Mouse (Mus musculus) layer of hippocampus, adult 8-10 months (tissue): Measurements from ENCODE around the gene 1700016D06Rik. TPM values are rescaled to one million over a fixed set of nuclear protein-coding genes. Genes with fewer than 3 reads are reported as not detected.

ENCODE experiments used
- DNase-seq, 2 experiments: peaks; one replicate each; pipeline ENCODE4 v3.0.0; 2022; ENCODE audit warnings: low spot score in 2 of 2
- total RNA-seq, 4 experiments: library from RNA; stranded (reverse); gene quantifications; 2 replicates each; pipeline ENCODE4 v1.2.4; 2022

1700016D06Rik gene
- total RNA-seq: not detected

DNA sequence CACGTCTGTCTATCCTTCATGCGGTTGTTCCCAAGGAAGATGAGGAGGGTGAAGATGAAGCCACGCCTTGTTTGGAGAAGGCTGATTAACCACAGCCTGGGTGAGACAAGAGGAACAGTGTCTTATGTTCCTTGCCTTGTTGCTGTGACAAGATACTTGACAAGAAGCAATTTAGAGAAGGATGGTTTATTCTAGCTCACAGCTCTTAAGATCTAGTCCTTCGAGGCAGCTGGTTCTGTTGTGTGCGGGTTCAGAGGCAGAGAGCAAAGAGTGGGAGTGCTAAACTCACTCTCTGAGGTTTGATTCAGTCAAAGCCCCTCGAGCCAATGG is at the start of gene 1700016D06Rik:
TSS of gene 1700016D06Rik (minus strand) at position 31 of the 330 bp plus-strand sequence.
- DNase-seq: no peak

DNA sequence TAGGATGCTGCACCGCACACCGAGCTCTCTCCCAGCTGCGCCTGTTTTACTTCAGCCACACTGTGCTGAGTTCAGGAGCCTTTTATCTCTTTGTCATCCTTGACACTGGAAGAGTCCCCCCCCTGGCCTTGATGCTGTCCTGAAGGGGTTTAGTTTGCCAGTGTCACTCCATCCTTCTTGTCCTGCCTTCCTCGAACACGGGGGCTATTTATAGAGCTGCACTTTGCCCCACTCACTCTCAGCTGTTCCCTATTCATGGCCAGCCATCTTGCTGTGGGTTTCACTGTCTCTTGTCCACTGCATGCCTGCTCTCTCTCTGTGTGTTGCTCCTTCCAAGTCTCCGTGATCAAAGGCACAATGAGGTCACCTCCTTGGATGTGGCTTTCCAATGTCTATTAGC is 48.6 kb upstream of the 1700016D06Rik start:
- no peak for DNase-seq

DNA sequence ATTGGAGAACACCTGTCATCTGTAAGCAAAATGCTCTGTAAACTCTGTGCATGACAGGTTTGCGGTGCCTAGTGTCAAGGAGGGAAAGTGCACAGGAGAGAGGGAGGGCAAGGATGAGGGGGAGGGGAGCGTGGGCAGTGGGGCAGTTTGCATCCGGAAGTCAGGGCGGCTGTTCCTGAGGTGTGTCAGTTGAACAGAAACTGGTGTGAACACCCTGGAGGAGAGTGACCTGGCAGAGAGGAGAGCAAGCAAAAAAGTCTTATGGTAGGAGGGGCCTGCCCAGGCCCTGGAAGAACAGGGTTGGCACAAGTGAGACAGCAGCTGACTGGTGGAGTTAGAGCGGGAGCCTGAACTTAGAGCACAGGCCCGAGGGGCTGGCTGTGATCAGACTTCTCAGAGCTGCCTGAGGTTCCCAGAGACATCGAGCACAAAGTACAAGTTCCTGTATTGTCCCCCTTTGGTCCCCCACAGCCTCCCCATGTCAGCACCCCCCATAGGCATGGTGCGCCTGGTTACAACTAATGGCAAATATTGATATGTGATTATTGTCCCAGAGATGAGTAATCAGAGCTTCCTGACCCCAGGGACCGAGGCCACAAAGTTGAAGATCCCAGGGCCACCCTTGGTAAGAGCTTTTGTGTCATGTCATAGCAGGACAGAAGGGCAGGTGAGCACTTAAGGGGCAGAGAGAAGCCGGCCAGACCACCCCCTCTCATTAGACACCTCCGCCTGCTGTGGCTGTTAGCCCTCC is 46.2 kb upstream of the 1700016D06Rik start:
- DNase-seq: no peak

DNA sequence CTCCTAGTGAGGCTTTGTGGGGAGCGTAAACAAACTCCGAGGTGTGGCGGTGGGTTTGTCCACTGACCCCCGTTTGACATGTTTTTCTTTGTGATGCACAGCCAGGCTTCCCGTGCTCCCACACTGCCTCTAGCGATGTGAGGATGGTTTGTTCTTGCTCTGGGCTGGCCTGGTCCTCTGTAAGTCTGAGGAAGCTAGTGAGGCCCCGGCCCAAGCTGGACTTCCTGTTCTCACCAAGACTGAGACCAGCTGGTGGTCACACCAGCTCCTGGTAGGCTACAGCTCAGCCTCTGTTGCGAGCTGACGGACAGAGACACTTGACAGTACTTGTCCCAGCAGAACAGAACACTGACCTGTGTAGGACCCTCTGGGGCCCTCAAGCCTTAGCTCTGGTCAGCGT is 42.7 kb upstream of the 1700016D06Rik start:
- no peak for DNase-seq

DNA sequence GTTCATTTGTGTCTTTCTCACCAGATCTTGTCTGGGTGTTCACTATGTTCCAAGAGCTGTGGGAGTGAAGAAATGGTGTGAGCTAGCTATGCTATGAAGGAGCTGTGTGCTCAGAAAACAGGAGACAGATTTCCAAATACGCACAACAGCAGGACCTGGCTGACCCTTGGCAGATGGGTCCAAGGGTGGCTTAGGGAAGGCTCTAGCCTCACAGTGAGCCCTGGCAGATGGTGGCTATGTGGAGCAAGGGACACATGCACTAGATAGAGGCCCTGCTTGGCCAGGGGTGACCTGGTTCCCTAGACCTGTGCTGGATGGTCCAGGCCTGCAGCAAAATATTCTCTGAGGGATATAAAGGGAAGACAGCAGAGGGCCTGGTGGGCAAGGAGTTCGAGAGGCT is 40.0 kb upstream of the 1700016D06Rik start:
- DNase-seq: no peak

DNA sequence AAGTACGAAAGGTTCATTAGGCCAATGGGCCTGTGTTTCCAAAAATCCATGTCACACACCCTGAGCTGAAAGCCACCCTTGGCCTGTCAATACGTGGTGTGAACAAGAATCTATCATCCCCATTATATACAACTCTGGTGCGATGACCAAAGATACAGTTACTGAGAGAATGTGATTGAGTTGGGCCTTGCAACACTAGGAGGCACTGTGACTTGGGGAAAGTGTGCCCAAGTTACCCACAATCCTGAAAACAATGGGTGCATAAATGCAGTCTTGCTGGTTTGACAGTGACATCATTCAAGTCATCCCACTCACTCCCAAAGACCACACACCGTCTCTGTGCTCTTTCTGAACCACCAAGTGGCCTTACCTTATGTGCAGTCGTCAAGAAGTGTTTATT is 38.2 kb upstream of the 1700016D06Rik start:
- no peak for DNase-seq

DNA sequence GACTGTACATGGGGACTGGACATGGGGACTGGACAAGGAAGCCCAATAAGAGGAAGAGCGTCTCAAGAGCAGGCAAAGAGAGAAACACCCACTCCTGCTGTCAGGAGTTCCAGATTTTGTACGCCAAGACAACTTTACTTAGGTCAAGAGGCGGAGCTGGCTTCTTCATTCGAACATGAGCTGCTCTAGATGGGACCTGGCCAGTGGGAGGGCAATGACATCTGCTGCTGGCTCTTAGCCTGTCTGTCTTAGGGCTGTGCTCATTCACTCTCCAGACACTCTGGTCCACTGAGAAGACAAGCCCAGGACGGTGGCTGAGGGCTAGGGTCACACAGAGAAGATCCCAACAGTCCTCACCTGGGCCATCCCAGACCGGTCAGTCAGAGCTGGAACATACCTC is 36.2 kb upstream of the 1700016D06Rik start:
- no peak for DNase-seq

DNA sequence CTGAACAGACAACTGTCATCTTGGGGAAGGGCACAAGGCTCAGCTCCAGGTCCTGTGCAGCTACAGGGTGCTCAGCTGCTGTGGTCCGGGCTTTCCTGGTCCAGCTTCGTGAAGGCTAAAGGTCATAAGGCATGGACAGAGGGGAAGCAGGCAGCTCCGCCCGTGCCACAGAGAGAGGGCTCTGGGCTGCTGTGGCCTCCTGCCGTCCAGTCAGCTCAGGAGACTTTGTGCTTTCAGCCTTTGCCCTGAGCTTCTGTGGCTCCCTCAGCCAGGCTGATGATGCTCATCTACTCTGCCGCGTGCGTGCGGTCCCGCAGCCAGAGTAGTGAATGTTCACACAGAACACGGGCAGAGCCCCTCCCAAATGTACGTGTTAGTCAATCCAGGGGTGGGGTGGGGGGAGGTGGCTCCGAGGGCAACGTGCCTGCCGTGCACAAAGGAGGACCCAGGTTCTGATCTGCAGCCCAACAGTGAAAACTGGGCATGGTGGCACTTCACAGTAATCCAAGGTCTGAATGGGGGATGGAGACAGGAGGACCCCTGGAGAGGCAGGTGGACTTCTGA is 34.9 kb upstream of the 1700016D06Rik start:
- DNase-seq: no peak

DNA sequence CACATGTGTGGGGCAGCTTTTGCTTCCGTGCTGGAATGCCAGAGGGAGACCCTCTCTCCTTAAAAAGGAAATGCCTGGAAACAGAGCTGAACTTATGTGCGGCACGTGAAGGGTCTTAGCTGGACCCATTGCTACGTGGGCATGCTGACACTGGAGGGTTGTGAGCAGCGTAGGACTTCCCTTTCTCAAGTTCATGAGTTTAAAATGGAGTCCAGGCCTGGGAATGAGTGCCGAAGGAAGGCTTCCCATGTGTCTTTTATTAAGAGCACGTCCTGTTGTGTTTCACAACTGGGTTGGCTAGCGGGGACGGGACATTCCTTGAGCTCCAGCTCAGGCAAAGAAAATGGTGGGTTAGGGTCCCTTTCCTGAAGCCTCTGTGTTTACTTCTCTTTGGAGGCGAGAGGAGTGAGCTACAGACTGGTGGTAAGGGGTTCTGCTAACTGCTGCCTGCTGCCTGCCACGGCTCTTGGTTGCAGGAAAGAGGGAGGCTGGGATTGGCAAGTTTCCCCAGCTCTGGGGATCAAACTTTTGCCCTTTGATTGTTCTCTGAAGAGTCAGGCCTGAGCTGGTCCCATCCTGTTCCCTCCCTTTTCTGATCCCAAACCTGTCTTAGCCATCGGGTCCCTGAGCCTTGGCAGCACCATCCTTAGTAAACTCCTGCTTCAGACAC is 29.5 kb upstream of the 1700016D06Rik start:
- DNase-seq: no peak

DNA sequence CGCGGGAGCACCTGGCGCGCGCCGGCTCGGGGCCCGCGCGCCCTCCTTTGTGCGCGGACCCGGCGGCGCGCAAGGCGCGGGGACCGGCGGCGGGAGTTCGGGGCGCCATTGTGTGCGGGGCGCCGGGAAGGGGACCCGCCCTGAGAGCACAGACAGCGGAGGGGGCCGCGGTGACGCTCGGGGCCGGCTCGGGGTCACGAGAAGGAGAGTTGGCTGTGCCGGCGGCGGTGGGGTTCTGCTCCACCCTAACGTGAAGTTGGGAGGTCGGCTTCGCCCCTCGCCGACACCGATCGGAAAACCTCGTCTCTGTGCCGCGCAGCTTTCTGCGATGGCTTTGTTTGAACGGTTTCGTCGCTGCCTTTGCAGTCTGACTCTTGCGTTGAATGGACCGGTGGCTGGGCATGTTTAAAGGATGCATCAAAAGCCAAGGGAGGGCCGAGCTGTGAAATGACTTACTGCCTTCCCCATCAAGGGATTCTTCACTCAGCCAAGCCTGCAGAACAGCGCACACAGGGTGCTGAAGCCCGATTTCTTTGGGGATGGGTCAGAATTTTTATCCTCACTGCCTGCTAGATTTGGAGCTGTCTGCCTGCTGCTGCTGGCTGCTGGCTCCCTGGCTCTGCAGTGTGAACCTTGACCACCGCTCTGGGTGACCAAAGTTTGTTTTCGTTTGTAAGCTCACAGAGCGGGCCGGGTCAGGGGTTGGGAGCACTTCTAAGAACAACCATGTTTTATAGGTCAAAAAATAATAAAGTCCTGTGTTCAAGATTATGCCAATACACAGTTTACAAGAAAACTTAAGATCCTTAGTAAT is 27.8 kb upstream of the 1700016D06Rik start:
- peak in 1 of 2 experiments; percentile 44 for DNase-seq

DNA sequence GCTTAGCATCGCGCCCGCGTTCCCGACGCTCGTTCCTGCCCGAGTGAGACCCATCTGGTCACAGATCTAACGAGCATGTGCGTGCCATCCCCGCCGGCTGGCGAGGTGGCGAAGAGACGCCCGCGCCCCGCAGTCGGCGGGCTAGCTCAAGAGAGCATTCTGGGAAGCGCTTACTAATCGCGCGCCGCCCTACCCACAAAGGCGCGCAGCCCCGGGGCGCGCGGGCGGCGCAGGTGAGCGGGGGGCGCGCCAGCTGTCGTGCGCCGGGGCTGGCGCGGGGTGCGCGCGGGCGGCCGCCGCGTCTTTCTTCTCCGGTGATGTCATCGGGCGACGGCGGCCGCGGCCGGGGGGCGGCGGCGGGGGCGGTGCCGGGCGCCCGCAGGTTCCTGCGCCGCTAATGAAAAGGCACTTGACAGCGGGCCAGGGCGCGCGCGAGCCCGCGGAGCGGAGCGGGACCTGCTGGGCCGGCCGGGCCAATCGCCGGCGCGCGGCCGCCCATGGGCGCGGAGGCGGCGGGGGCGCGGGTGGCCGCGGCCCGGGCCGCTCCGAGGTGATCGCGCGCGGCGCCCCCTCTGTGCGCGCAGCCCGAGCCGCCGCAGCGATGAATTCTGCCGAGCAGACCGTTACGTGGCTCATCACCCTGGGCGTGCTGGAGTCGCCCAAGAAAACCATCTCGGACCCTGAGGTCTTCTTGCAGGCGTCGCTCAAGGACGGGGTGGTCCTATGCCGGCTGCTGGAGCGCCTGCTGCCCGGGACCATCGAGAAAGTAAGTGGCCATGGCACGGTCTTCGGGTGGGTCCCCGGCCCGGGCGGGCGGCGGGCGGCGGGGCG is 27.0 kb upstream of the 1700016D06Rik start, which contains the start of gene Arhgef7:
TSS of gene Arhgef7 (plus strand) at position 71 of the 831 bp plus-strand sequence.
- peak; percentile 67 to 80 for DNase-seq

DNA sequence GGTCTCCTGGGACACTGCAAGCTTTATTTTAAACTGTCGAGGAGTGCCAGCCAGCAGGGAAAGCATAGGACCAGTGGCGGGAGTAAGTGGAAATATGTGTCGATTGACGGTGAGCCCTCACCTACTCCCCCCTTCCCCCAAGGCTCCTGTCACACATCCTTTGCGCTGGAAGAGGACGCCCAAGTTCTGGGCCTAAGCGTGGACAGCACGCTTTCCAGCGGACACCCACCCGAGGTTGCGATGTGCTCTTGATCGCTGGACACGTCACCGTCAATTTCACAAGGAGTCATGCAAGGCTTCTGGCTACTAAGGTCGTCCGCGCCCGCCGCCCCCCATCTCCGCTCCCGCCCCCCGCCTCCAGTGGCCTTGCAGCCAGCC is 26.4 kb upstream of the 1700016D06Rik start:
- peak; percentile 12 to 32 for DNase-seq

DNA sequence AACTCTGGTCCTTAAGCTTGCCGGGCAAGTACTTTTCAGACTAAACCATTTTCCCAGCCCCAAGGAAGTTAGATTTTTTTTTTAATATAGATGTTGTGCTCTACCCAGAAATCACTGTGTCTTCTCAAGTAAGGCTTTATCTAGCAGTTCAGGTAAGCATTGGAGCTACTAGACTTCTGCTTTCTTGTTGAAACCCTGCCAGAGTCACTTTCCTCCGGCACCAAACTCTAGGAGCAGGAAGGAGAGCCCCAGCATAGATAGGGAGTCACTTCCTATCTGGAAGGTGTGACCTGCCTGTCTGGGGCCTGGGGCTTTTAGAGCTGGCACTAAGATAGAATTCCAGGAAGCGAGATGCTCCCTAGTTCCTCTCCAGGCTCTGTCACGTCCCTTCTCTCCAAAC is 16.3 kb upstream of the 1700016D06Rik start:
- no peak for DNase-seq

DNA sequence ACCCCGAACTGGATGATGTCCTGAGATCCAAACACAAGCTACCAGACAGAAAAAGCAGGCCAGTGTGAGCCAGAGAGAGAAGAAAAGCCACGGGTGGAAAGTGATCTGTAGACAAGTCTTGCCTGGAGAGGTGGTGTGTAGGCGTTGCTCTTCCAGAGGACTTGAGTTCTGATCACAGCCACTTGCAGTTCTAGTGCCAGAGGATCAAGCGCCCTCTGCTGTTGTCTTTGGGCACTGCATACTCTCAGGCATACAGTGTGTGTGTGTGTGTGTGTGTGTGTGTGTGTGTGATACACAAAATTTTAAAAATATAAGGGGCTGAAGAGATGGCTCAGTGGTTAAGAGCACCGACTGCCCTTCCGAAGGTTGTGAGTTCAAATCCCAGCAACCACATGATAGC is 11.4 kb upstream of the 1700016D06Rik start:
- no peak for DNase-seq

DNA sequence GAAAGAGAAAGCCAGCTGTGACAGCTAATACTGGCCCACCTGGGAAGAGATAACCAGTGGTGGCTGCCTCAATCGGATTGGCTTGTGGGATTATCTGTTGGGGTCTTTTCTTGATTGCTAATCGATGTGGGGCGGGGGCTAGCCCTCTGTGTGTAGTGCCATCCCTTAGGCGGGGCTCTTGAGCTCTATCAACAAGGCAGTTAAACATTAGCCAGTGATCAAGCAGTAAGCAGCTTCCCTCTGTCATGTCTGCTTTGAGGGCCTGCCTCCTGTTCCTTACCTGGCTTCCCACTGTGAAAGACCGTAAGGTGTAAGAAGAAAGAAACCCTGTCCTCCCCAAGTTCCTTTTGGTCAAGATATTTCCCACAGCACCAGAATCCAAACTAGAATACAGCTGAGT is 9.6 kb upstream of the 1700016D06Rik start:
- DNase-seq: no peak

DNA sequence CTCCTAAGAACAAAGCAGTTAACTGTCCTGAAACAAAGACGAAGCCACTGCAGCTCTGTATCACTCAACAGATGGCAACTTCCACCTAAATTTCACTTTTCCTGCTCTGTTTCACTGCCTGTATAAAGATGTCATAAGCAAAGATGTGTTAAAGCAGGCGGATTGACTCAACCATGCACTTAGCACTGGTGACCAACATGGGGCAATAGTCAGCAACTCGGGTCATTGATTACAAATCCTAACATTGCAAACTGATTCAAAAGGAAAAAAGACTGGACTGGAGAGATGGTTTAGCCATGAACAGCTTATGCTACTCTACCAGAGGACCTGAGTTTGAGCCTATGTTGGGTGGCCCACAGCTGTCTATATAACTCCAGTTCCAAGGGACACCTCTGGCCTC is 8.7 kb upstream of the 1700016D06Rik start:
- DNase-seq: no peak

DNA sequence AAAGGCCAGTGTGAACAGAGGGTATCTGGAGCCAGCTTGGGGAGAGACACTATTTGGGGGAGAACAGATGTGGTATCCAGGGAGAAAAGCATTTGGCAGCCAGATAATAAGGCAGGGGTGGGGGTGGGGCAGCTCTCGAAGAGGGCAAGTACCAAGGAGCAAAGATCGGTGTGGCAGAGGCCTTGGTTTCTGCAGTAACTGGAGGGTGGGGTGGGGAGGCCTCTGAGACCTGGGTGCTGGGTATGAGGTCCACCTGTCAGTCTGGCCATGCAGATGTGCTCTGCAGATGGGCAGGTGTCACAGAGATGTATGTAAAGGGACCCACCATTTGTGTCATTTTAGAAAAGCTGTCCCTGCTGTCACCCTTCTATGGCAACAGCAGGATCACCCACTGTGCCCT is 8.0 kb upstream of the 1700016D06Rik start:
- no peak for DNase-seq

DNA sequence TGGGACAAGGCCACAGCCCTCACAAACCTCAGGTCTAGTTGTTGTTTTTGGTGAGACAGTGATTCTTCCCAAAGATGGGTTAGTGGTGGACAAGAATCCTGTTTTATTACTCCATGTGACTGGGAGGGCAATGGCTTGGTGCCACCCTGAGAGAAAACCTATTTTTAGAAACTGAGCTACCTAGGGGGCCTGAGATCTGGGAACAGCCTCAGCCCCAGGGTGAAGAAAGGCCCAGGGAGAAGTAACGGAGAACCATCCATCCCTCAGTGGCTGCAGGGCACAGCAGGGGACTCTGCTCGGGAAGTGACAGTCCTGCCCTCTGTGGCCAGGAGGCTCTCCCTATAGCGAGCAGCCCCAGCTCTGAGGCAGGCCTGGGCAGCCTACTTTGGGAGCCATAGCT is 6.8 kb upstream of the 1700016D06Rik start:
- DNase-seq: no peak

DNA sequence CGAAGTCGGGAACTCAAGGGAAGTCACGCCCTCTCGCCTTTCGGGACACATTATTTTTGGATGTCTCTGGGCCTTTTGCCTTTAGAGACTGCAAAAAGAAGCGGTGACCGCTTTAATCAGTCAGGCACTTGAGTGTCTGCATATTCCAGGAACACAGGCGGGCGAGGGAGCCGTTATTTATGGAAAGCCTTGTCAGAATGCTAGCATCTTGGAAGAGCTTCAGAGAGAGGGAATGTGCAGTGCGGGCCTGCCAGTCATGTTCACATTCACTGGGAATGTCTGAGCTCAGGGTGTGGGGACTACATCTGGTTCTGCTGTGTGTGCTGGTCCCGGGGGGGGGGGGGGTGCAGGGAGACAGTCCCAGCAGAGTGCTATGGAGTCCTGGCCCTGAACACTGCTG is 5.0 kb upstream of the 1700016D06Rik start:
- DNase-seq: peak in 1 of 2 experiments; percentile 26

DNA sequence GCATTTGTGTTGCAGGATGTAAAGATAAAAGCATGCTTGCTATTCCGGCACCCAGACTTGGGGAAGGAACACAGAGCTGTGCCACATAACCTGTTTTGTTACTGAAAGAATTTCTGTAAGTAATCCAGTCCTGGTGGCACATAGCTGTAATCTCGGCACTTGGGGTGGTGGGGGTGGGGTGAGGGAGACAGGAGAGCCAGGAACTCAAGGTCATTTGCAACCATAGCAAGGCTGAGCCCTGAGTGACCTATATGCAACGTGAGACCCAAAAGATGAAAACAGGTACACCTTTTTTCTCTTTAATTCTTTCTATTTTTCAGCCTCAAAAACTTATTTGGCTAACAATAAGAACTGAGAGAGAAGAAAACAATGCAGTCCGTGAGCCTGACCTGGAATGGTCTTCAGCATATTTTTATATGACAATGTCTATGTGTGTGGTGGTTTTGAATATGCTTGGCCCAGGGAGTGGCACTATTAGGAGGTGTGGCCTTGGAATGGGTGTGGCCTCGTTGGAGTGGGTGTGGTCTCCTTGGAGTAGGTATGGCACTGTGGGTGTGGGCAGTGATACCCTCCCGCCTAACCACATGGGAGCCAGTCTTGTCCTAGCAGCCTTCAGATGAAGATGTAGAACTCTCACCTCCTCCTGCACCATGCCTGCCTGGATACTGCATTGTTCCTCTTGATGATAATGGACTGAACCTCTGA is 4.0 kb upstream of the 1700016D06Rik start:
- DNase-seq: no peak
